Mouse (Mus musculus) hindbrain, embryonic 11.5 days (tissue): Measurements from ENCODE around the gene Pclo. TPM values are rescaled to one million over a fixed set of nuclear protein-coding genes. Genes with fewer than 3 reads are reported as not detected.
A peak's percentile ranks its signal among the peaks of the same experiment; 100 is the strongest.

ENCODE experiments used
- ATAC-seq: fragments of 200-750 bp; cut with Nextera tagmentation; 2 replicates; pipeline ENCODE4 v1.8.0; 2017; ENCODE audit warnings: mild to moderate bottlenecking, moderate TSS enrichment, moderate library complexity; ENCODE audit not compliant: low FRiP score
- DNase-seq: peaks from one replicate; pipeline ENCODE4 v3.0.0-alpha.2; 2015; ENCODE audit warnings: low spot score
- H3K27ac ChIP-seq: fragments of 300-500 bp; sonication (generic); 2 replicates; pipeline ENCODE4 v1.5.1; 2014; ENCODE audit warnings: mild to moderate bottlenecking, low read depth, low read length
- H3K27me3 ChIP-seq: fragments of 300-500 bp; sonication (generic); 2 replicates; pipeline ENCODE4 v1.6.1; 2014; ENCODE audit warnings: mild to moderate bottlenecking, low read length, moderate library complexity, mixed read lengths; ENCODE audit not compliant: control insufficient read depth, insufficient read depth
- H3K36me3 ChIP-seq: fragments of 300-500 bp; sonication (generic); 2 replicates; pipeline ENCODE4 v1.6.1; 2014; ENCODE audit warnings: mild to moderate bottlenecking, low read length, moderate library complexity, mixed read lengths; ENCODE audit not compliant: control insufficient read depth, insufficient read depth
- H3K4me1 ChIP-seq: fragments of 300-500 bp; sonication (generic); replicated peaks from 2 replicates; pipeline ENCODE4 v1.6.1; 2014; ENCODE audit warnings: low read length, mixed read lengths; ENCODE audit not compliant: control insufficient read depth, insufficient read depth
- H3K4me2 ChIP-seq: fragments of 300-500 bp; sonication (generic); replicated peaks from 2 replicates; pipeline ENCODE4 v1.6.1; 2014; ENCODE audit warnings: mild to moderate bottlenecking, low read depth, low read length
- H3K4me3 ChIP-seq: fragments of 300-500 bp; sonication (generic); 2 replicates; pipeline ENCODE4 v1.5.1; 2014; ENCODE audit warnings: low read depth, low read length
- H3K9ac ChIP-seq: fragments of 300-500 bp; sonication (generic); 2 replicates; pipeline ENCODE4 v1.6.1; 2014; ENCODE audit warnings: low read depth, low read length
- H3K9me3 ChIP-seq: fragments of 300-500 bp; sonication (generic); 2 replicates; pipeline ENCODE4 v1.6.1; 2016; ENCODE audit warnings: low read length; ENCODE audit not compliant: control insufficient read depth
- WGBS: fragments of 180-500 bp; shearing (Covaris S2); extraction: QIAGEN DNeasy Blood & Tissue Kit; methylation state at CpG from one replicate; pipeline ENCODE4 v1.1.7; 2014; 5-methylcytosine and 5-hydroxymethylcytosine counted together
- polyA plus RNA-seq: library from polyadenylated mRNA; unstranded; fragments of >200 nt; fragmentation: Nextera tagmentation; extraction: Ambion mirVana; gene quantifications from 2 replicates; pipeline ENCODE4 v1.2.1, GENCODE M21; 2014

Gene Pclo
- polyA plus RNA-seq, 1 experiment from 2014 or later, result 4.6 TPM

DNA sequence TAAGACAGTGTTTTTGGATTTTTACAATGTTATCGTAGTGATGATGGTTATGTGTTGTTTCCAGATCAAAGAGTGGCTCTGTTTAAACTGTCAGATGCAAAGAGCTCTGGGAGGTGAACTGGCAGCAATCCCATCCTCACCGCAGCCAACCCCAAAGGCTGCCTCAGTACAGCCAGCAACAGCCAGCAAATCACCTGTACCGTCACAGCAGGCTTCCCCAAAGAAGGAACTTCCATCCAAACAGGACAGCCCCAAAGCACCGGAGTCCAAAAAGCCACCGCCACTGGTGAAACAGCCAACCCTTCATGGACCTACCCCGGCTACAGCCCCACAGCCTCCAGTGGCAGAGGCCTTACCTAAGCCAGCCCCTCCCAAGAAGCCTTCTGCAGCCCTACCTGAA is 24.6 kb downstream of the Pclo start:
- Histone ChIP-seq H3K4me3 (no peak overlapping the region), H3K9ac (no peak overlapping the region), H3K9me3 (no peaks in the 10 kb centered on the region), H3K4me1 (no peaks in the 10 kb centered on the region), H3K27me3 (no peaks in the 10 kb centered on the region), H3K4me2 (no peak overlapping the region), H3K27ac (no peak overlapping the region), H3K36me3 (no peaks in the 10 kb centered on the region)
- no peak for ATAC-seq
- WGBS, result 85% methylated on average over 6 of the region's 6 CpGs
- no peak for DNase-seq

GRCm38 (mm10) chr5:14539961-14540627 is 25.4 kb downstream of the Pclo start:
- no peak overlapping the region for H3K4me3 ChIP-seq
- H3K36me3 ChIP-seq, result no peaks in the 10 kb centered on the region
- H3K4me2 ChIP-seq, result no peak overlapping the region
- no peak overlapping the region for H3K27ac ChIP-seq
- ATAC-seq, result 0 out of 2 replicates have a peak, but pooled peaks have one; percentile 35
- WGBS, result 80% methylated on average over 13 of the region's 13 CpGs
- no peaks in the 10 kb centered on the region for H3K4me1 ChIP-seq
- no peak for DNase-seq
- no peaks in the 10 kb centered on the region for H3K27me3 ChIP-seq
- H3K9ac ChIP-seq, result no peak overlapping the region
- H3K9me3 ChIP-seq, result no peaks in the 10 kb centered on the region

DNA sequence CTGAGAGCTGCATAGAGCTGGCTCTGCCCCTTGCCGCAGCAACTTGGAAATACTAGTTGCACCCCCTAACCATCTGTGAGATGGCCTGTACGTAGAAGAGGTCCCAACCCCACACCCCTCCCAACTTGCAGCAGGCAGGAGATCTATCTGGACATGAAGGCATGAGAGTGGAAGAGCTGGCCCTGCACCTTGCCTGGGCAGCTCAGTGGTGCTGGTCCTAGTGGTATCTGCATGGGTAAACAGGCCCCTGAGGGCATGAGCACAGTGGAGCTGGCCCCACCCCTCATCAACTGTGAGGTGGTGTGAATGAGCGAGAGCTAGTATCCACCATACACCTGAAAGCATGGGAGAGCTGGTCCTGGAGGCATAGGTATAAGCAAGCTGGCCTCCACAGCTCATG is 60.9 kb downstream of the Pclo start:
- Histone ChIP-seq H3K36me3 (no peaks in the 10 kb centered on the region), H3K4me1 (no peaks in the 10 kb centered on the region), H3K9me3 (no peaks in the 10 kb centered on the region), H3K9ac (no peak overlapping the region), H3K27ac (no peak overlapping the region), H3K27me3 (no peaks in the 10 kb centered on the region), H3K4me3 (no peak overlapping the region), H3K4me2 (no peak overlapping the region)
- 95% methylated on average over 3 of the region's 3 CpGs for WGBS
- no peak for DNase-seq
- peak; percentile 22; the same call in 1 of the 2 replicates for ATAC-seq

DNA sequence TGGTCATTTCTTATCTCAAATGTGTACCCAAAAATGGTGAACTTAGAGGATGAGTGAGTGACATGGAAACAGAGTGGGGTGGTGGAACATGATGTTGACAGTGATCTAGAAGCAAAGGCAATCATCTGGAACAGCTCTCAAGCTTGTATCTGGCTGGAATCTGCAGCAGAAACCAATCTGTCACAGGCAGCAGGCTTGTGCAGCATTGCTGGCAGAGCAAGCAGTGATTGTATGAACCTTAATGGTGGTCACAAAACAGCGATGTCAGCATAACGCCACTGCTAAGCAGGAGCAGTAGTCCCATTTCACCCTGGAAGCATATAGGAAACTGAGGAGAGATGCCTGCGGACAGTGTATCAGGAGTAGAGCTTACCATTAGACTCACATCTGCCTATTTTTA is 76.8 kb downstream of the Pclo start:
- H3K27me3 ChIP-seq, result no peaks in the 10 kb centered on the region
- no peaks in the 10 kb centered on the region for H3K4me1 ChIP-seq
- H3K9ac ChIP-seq, result no peak overlapping the region
- no peak overlapping the region for H3K27ac ChIP-seq
- H3K36me3 ChIP-seq, result no peaks in the 10 kb centered on the region
- 91% methylated on average over 3 of the region's 3 CpGs for WGBS
- no peaks in the 10 kb centered on the region for H3K9me3 ChIP-seq
- no peak overlapping the region for H3K4me2 ChIP-seq
- DNase-seq, result no peak
- no peak overlapping the region for H3K4me3 ChIP-seq
- ATAC-seq, result no peak

- H3K4me1 ChIP-seq, result no peaks in the 10 kb centered on the region
- no peaks in the 10 kb centered on the region for H3K27me3 ChIP-seq
- DNase-seq (no peak), ATAC-seq (no peak)
- no peaks in the 10 kb centered on the region for H3K9me3 ChIP-seq
- no peak overlapping the region for H3K4me2 ChIP-seq
- no peak overlapping the region for H3K27ac ChIP-seq
- no peak overlapping the region for H3K4me3 ChIP-seq
- H3K9ac ChIP-seq, result no peak overlapping the region
- no peaks in the 10 kb centered on the region for H3K36me3 ChIP-seq
- 69% methylated on average over 2 of the region's 2 CpGs for WGBS
Measured at GRCm38 (mm10) chr5:14595426-14596013, 80.8 kb downstream of the Pclo start.

- DNase-seq, result no peak
- no peak for ATAC-seq
- no peak overlapping the region for H3K4me2 ChIP-seq
- H3K36me3 ChIP-seq, result no peaks in the 10 kb centered on the region
- no peaks in the 10 kb centered on the region for H3K9me3 ChIP-seq
- no peaks in the 10 kb centered on the region for H3K27me3 ChIP-seq
- no peak overlapping the region for H3K9ac ChIP-seq
- H3K27ac ChIP-seq, result no peak overlapping the region
- H3K4me1 ChIP-seq, result no peaks in the 10 kb centered on the region
- H3K4me3 ChIP-seq, result no peak overlapping the region
- WGBS, result 76% methylated on average over 1 of the region's 1 CpGs
Measured at GRCm38 (mm10) chr5:14608318-14608717, 93.6 kb downstream of the Pclo start.

DNA sequence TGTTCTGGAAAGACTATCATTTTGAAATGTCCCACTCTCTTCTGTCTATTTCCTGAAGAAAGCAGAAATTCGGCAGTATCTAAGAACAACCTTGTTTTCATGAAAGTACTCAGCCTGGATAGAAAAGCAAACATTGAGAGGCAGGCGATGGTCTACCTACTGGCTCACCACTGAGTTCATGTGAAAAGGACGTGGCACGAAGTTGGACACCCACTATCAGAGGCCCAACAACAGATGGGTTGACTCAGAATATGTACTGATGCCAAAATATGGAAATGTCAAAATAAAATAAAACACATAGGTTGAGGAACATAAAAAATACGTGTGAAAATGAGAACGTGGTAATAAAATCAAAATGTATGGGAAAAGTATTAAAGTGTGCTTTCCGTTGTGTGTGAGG is 106.4 kb downstream of the Pclo start:
- Histone ChIP-seq H3K4me3 (no peak overlapping the region), H3K4me1 (no peaks in the 10 kb centered on the region)

GRCm38 (mm10) chr5:14623360-14623759 is 108.6 kb downstream of the Pclo start:
- Histone ChIP-seq H3K4me1 (no peaks in the 10 kb centered on the region), H3K4me2 (no peak overlapping the region), H3K9ac (no peak overlapping the region), H3K27me3 (no peaks in the 10 kb centered on the region), H3K27ac (no peak overlapping the region), H3K9me3 (no peaks in the 10 kb centered on the region), H3K36me3 (no peaks in the 10 kb centered on the region), H3K4me3 (no peak overlapping the region)
- DNase-seq (no peak), ATAC-seq (no peak)
- 76% methylated on average over 7 of the region's 7 CpGs for WGBS

More for the DNA sequence above, 106.4 kb downstream of the Pclo start:
- ATAC-seq (no peak), DNase-seq (no peak)
- H3K27me3 ChIP-seq, result no peaks in the 10 kb centered on the region
- H3K36me3 ChIP-seq, result no peaks in the 10 kb centered on the region
- no peak overlapping the region for H3K27ac ChIP-seq
- H3K9me3 ChIP-seq, result no peaks in the 10 kb centered on the region
- H3K4me2 ChIP-seq, result no peak overlapping the region
- no peak overlapping the region for H3K9ac ChIP-seq
- 87% methylated on average over 7 of the region's 7 CpGs for WGBS

- WGBS, result 83% methylated on average over 1 of the region's 1 CpGs
- no peak overlapping the region for H3K4me3 ChIP-seq
- ATAC-seq, result no peak
- no peak overlapping the region for H3K27ac ChIP-seq
- no peak overlapping the region for H3K9ac ChIP-seq
- no peaks in the 10 kb centered on the region for H3K27me3 ChIP-seq
- DNase-seq, result no peak
- no peaks in the 10 kb centered on the region for H3K9me3 ChIP-seq
- no peak overlapping the region for H3K4me2 ChIP-seq
- H3K4me1 ChIP-seq, result no peaks in the 10 kb centered on the region
- H3K36me3 ChIP-seq, result no peaks in the 10 kb centered on the region
Measured at GRCm38 (mm10) chr5:14641260-14641659, 126.5 kb downstream of the Pclo start.
